Mouse (Mus musculus) heart, embryonic 16.5 days (tissue): Measurements from ENCODE around the gene C1qtnf7. TPM values are rescaled to one million over a fixed set of nuclear protein-coding genes. Genes with fewer than 3 reads are reported as not detected.

Experiments
- ATAC-seq: fragments of 200-750 bp; cut with Nextera tagmentation; replicated peaks from 2 replicates; pipeline ENCODE4 v1.8.0; 2017; ENCODE audit warnings: moderate number of reproducible peaks; ENCODE audit not compliant: insufficient read depth, low FRiP score; ENCODE audit errors: extremely low read depth
- H3K27ac ChIP-seq: fragments of 300-500 bp; sonication (generic); 2 replicates; pipeline ENCODE4 v1.5.1; 2014; ENCODE audit warnings: mild to moderate bottlenecking, low read length, control low read depth, moderate library complexity
- H3K27me3 ChIP-seq: fragments of 300-500 bp; sonication (generic); 2 replicates; pipeline ENCODE4 v1.6.1; 2014; ENCODE audit warnings: low read length, mixed read lengths; ENCODE audit not compliant: control insufficient read depth, insufficient read depth
- H3K36me3 ChIP-seq: fragments of 300-500 bp; sonication (generic); 2 replicates; pipeline ENCODE4 v1.6.1; 2014; ENCODE audit not compliant: control insufficient read depth, insufficient read depth
- H3K4me1 ChIP-seq: fragments of 300-500 bp; sonication (generic); 2 replicates; pipeline ENCODE4 v1.6.1; 2014; ENCODE audit warnings: low read length, mixed read lengths; ENCODE audit not compliant: control insufficient read depth, insufficient read depth
- H3K4me2 ChIP-seq: fragments of 300-500 bp; sonication (generic); 2 replicates; pipeline ENCODE4 v1.6.1; 2014; ENCODE audit warnings: low read depth, mild to moderate bottlenecking, control low read depth, low read length
- H3K4me3 ChIP-seq: fragments of 300-500 bp; sonication (generic); 2 replicates; pipeline ENCODE4 v1.5.1; 2014; ENCODE audit warnings: mild to moderate bottlenecking, control low read depth, low read length
- H3K9ac ChIP-seq: fragments of 300-500 bp; sonication (generic); 2 replicates; pipeline ENCODE4 v1.6.1; 2014; ENCODE audit warnings: low read length, control low read depth
- H3K9me3 ChIP-seq: fragments of 300-500 bp; sonication (generic); replicated peaks from 2 replicates; pipeline ENCODE4 v1.6.1; 2016; ENCODE audit warnings: low read length; ENCODE audit not compliant: control insufficient read depth
- WGBS: fragments of 180-500 bp; shearing (Covaris S2); extraction: QIAGEN DNeasy Blood & Tissue Kit; methylation state at CpG from one replicate; pipeline ENCODE4 v1.1.7; 2014; 5-methylcytosine and 5-hydroxymethylcytosine counted together
- polyA plus RNA-seq: library from polyadenylated mRNA; unstranded; fragments of >200 nt; fragmentation: Nextera tagmentation; extraction: Ambion mirVana; gene quantifications from 2 replicates; pipeline ENCODE4 v1.2.1, GENCODE M21; 2015

C1qtnf7 gene
- polyA plus RNA-seq, 1 experiment from 2014 or later, result 6.5 TPM

- Histone ChIP-seq H3K36me3 (no peaks in the 10 kb centered on the region), H3K27ac (no peak overlapping the region), H3K4me2 (no peak overlapping the region), H3K27me3 (no peaks in the 10 kb centered on the region), H3K4me1 (no peaks in the 10 kb centered on the region), H3K4me3 (no peak overlapping the region), H3K9ac (no peak overlapping the region), H3K9me3 (no peaks in the 10 kb centered on the region)
- WGBS, result 59% methylated on average over 2 of the region's 2 CpGs
- ATAC-seq, result no peak
Observed at GRCm38 (mm10) chr5:43504243-43504786, 11.0 kb upstream of the C1qtnf7 start.

- H3K9ac ChIP-seq, result no peak overlapping the region
- H3K4me3 ChIP-seq, result no peak overlapping the region
- H3K36me3 ChIP-seq, result no peaks in the 10 kb centered on the region
- no peaks in the 10 kb centered on the region for H3K9me3 ChIP-seq
- H3K27ac ChIP-seq, result no peak overlapping the region
- no peak for ATAC-seq
- H3K4me1 ChIP-seq, result no peaks in the 10 kb centered on the region
- WGBS, result 39% methylated on average over 2 of the region's 2 CpGs
- H3K27me3 ChIP-seq, result no peaks in the 10 kb centered on the region
- H3K4me2 ChIP-seq, result no peak overlapping the region
Observed at GRCm38 (mm10) chr5:43508470-43508869, 6.9 kb upstream of the C1qtnf7 start.

- H3K36me3 ChIP-seq, result no peaks in the 10 kb centered on the region
- H3K4me2 ChIP-seq, result no peak overlapping the region
- no peaks in the 10 kb centered on the region for H3K27me3 ChIP-seq
- H3K4me1 ChIP-seq, result no peaks in the 10 kb centered on the region
- no peak for ATAC-seq
- no peaks in the 10 kb centered on the region for H3K9me3 ChIP-seq
- no peak overlapping the region for H3K9ac ChIP-seq
- WGBS, result 38% methylated on average over 1 of the region's 1 CpGs
- H3K4me3 ChIP-seq, result no peak overlapping the region
- H3K27ac ChIP-seq, result no peak overlapping the region
Observed at GRCm38 (mm10) chr5:43508892-43509291, 6.4 kb upstream of the C1qtnf7 start.

- WGBS, result 82% methylated on average over 2 of the region's 2 CpGs
- no peak overlapping the region for H3K27ac ChIP-seq
- 0 out of 2 replicates have a peak, but pooled peaks cover 2% of the 10 kb centered on the region for H3K4me1 ChIP-seq
Observed at GRCm38 (mm10) chr5:43511126-43511525, 4.2 kb upstream of the C1qtnf7 start.

GRCm38 (mm10) chr5:43516491-43516890 lies 1.2 kb downstream of the C1qtnf7 start:
- ATAC-seq, result no peak
- no peaks in the 10 kb centered on the region for H3K9me3 ChIP-seq
- peak overlapping the region; percentile 34 for H3K4me3 ChIP-seq
- H3K4me2 ChIP-seq, result peak overlapping the region; percentile 60
- no peaks in the 10 kb centered on the region for H3K27me3 ChIP-seq
- 0 out of 2 replicates have a peak, but pooled peaks cover 5% of the 10 kb centered on the region for H3K4me1 ChIP-seq
- WGBS, result 25% methylated on average over 7 of the region's 7 CpGs
- no peak overlapping the region for H3K27ac ChIP-seq
- no peaks in the 10 kb centered on the region for H3K36me3 ChIP-seq
- H3K9ac ChIP-seq, result peak overlapping the region; percentile 57

More at GRCm38 (mm10) chr5:43511126-43511525, 4.2 kb upstream of the C1qtnf7 start:
- Histone ChIP-seq H3K36me3 (no peaks in the 10 kb centered on the region), H3K4me3 (no peak overlapping the region), H3K27me3 (no peaks in the 10 kb centered on the region), H3K4me2 (no peak overlapping the region), H3K9ac (no peak overlapping the region), H3K9me3 (no peaks in the 10 kb centered on the region)
- ATAC-seq, result no peak

- H3K27me3 ChIP-seq, result no peaks in the 10 kb centered on the region
- no peak overlapping the region; the same call in 1 of the 2 replicates for H3K9ac ChIP-seq
- 77% methylated on average over 13 of the region's 13 CpGs for WGBS
- H3K9me3 ChIP-seq, result no peaks in the 10 kb centered on the region
- H3K36me3 ChIP-seq, result no peaks in the 10 kb centered on the region
- H3K4me3 ChIP-seq, result no peak overlapping the region
- ATAC-seq, result no peak
- H3K27ac ChIP-seq, result no peak overlapping the region
- H3K4me2 ChIP-seq, result peak overlapping the region; percentile 60; the same call in 1 of the 2 replicates
- H3K4me1 ChIP-seq, result 0 out of 2 replicates have a peak, but pooled peaks cover 5% of the 10 kb centered on the region
Observed at GRCm38 (mm10) chr5:43517313-43517712, 2.0 kb downstream of the C1qtnf7 start.

GRCm38 (mm10) chr5:43519905-43520304 lies 4.6 kb downstream of the C1qtnf7 start:
- Histone ChIP-seq H3K27ac (no peak overlapping the region), H3K4me3 (no peak overlapping the region)
- WGBS, result 81% methylated on average over 2 of the region's 2 CpGs

GRCm38 (mm10) chr5:43521369-43521768 lies 6.0 kb downstream of the C1qtnf7 start:
- H3K9ac ChIP-seq, result no peak overlapping the region
- H3K4me3 ChIP-seq, result no peak overlapping the region
- H3K36me3 ChIP-seq, result no peaks in the 10 kb centered on the region
- ATAC-seq, result no peak
- no peak overlapping the region for H3K4me2 ChIP-seq
- 0 out of 2 replicates have a peak, but pooled peaks cover 3% of the 10 kb centered on the region for H3K4me1 ChIP-seq
- WGBS, result 74% methylated on average over 7 of the region's 7 CpGs
- no peaks in the 10 kb centered on the region for H3K27me3 ChIP-seq
- no peaks in the 10 kb centered on the region for H3K9me3 ChIP-seq
- no peak overlapping the region for H3K27ac ChIP-seq

More at GRCm38 (mm10) chr5:43519905-43520304, 4.6 kb downstream of the C1qtnf7 start:
- no peak for ATAC-seq
- Histone ChIP-seq H3K36me3 (no peaks in the 10 kb centered on the region), H3K9me3 (no peaks in the 10 kb centered on the region), H3K4me1 (0 out of 2 replicates have a peak, but pooled peaks cover 5% of the 10 kb centered on the region), H3K4me2 (no peak overlapping the region), H3K27me3 (no peaks in the 10 kb centered on the region), H3K9ac (no peak overlapping the region)

- Histone ChIP-seq H3K4me3 (no peak overlapping the region), H3K27ac (no peak overlapping the region), H3K4me2 (no peak overlapping the region), H3K9me3 (no peaks in the 10 kb centered on the region), H3K4me1 (no peaks in the 10 kb centered on the region), H3K9ac (no peak overlapping the region), H3K36me3 (no peaks in the 10 kb centered on the region), H3K27me3 (no peaks in the 10 kb centered on the region)
- no peak for ATAC-seq
- WGBS, result 76% methylated on average over 1 of the region's 1 CpGs
Observed at GRCm38 (mm10) chr5:43522866-43523265, 7.5 kb downstream of the C1qtnf7 start.
